In genomic region chr12:31862668-31863538, GRCm38 (mm10) we compare ENCODE assay signal across 19 mouse cellular contexts.
DNase-seq lines count a peak whose midpoint lies in the region; ATAC-seq and TF ChIP-seq lines count a peak whose summit lies in the region.
"Had no signal": no experiment of that assay in that cellular context is flagged by ENCODE, and none has a peak within 500 bp of the region (broad histone marks: within the 10 kb centered on the region; RNA-seq: fewer than 3 reads in every experiment).

No protein-coding gene starts in this region.

- no peaks in the 10 kb centered on the region for H3K36me3 ChIP-seq in heart, embryonic 12.5 days
- no peaks in the 10 kb centered on the region for H3K36me3 ChIP-seq in liver, embryonic 14.5 days (replicated peaks; ENCODE audit: control insufficient read depth, insufficient read depth, low read depth)
- H3K36me3 ChIP-seq: hindbrain, embryonic 10.5 days; limb, embryonic 13.5 days had no signal

- no peak for ATAC-seq in heart, embryonic 12.5 days (ENCODE audit: insufficient number of reproducible peaks, low FRiP score)
- peak; percentile 73 for ATAC-seq in liver, embryonic 14.5 days (ENCODE audit: insufficient read depth)
- ATAC-seq: forebrain, embryonic 14.5 days had no signal

- no peak overlapping the region for H3K9ac ChIP-seq in heart, embryonic 12.5 days
- no peak overlapping the region for H3K9ac ChIP-seq in liver, embryonic 14.5 days (replicated peaks)
- H3K9ac ChIP-seq: limb, embryonic 13.5 days had no signal

- peaks cover 12% of the 10 kb centered on the region for H3K4me1 ChIP-seq in heart, embryonic 12.5 days (replicated peaks)
- H3K4me1 ChIP-seq in liver, embryonic 14.5 days (replicated peaks; ENCODE audit: control insufficient read depth in 2 of 2, insufficient read depth in 2 of 2, low read length in 1 of 2), result peaks cover 5 to 10% of the 10 kb centered on the region in 2 experiments
- H3K4me1 ChIP-seq: hindbrain, embryonic 10.5 days; limb, embryonic 13.5 days had no signal

- no peak overlapping the region for H3K27ac ChIP-seq in heart, embryonic 12.5 days (ENCODE audit: poor library complexity, severe bottlenecking)
- H3K27ac ChIP-seq in liver, embryonic 14.5 days, result no peak overlapping the region
- H3K27ac ChIP-seq: hindbrain, embryonic 10.5 days; limb, embryonic 13.5 days had no signal

- no peak for DNase-seq in heart, postnatal 4 days
- peak; percentile 33 for DNase-seq in thymus, postnatal 0 days (ENCODE audit: low spot score)
- DNase-seq in thymus, adult 18-20 months, result no peak
- DNase-seq in liver, embryonic 14.5 days (ENCODE audit: low read depth in 3 of 3, low spot score in 3 of 3), result peak; percentile 7 to 22 (median 9)
- DNase-seq in gastrocnemius, postnatal 36 days, result no peak
- DNase-seq in neural tube, embryonic 10.5 days (ENCODE audit: extremely low spot score, low spot score), result no peak
- no peak for DNase-seq in spleen, postnatal 10 days (ENCODE audit: low spot score in 2 of 2)
- DNase-seq: adrenal gland, adult 8-10 months; cerebellum, postnatal 10 days; embryo, embryonic 11 days; gastrocnemius, postnatal 25 days; kidney, adult 2 months; kidney, postnatal 25 days; right cerebral cortex, postnatal 25 days had no signal

- intact Hi-C loops in gastrocnemius, postnatal 36 days (cut with DNase I), result no loop called here

- WGBS in heart, embryonic 12.5 days, result 43% methylated on average over 16 of the region's 16 CpGs
- 31% methylated on average over 16 of the region's 16 CpGs for WGBS in liver, embryonic 14.5 days (ENCODE audit: insufficient replicate concordance)

- TF ChIP-seq EP300 in liver, embryonic 14.5 days (IDR thresholded peaks at IDR 0.05; ENCODE audit: low read depth), result peak; percentile 75

- TF ChIP-seq CTCF in liver, embryonic 14.5 days (IDR thresholded peaks at IDR 0.05; ENCODE audit: low read depth), result no peak

- H3K27me3 ChIP-seq in heart, embryonic 12.5 days (replicated peaks), result no peaks in the 10 kb centered on the region
- no peaks in the 10 kb centered on the region for H3K27me3 ChIP-seq in liver, embryonic 14.5 days (ENCODE audit: control insufficient read depth, insufficient read depth, low read length)
- H3K27me3 ChIP-seq: CH12.LX; limb, embryonic 13.5 days had no signal

- H3K9me3 ChIP-seq in heart, embryonic 12.5 days (replicated peaks), result no peaks in the 10 kb centered on the region
- no peaks in the 10 kb centered on the region for H3K9me3 ChIP-seq in liver, embryonic 14.5 days (ENCODE audit: control insufficient read depth, low read length)
- H3K9me3 ChIP-seq: hindbrain, embryonic 10.5 days; limb, embryonic 13.5 days had no signal

- no peak overlapping the region for H3K4me3 ChIP-seq in heart, embryonic 12.5 days
- H3K4me3 ChIP-seq in liver, embryonic 14.5 days (ENCODE audit: insufficient read depth in 1 of 2, low read depth in 2 of 2, low read length in 2 of 2), result peak overlapping the region in 1 of 2 experiments; percentile 8; a peak in 1 of 4 replicates
- H3K4me3 ChIP-seq: hindbrain, embryonic 10.5 days; limb, embryonic 13.5 days had no signal

- H3K4me2 ChIP-seq in heart, embryonic 12.5 days, result peak overlapping the region; percentile 47
- peak overlapping the region; percentile 52 for H3K4me2 ChIP-seq in liver, embryonic 14.5 days (ENCODE audit: low read depth)
- H3K4me2 ChIP-seq: limb, embryonic 13.5 days had no signal

Comparison
In these comparisons a context has a peak if more than half of its experiments do, and no peak if none do; other contexts are left out.
1. DNase-seq: peak in thymus, postnatal 0 days (single experiment) and liver, embryonic 14.5 days (3 of 3); none in heart, postnatal 4 days (single experiment), thymus, adult 18-20 months (0 of 2), gastrocnemius, postnatal 36 days (0 of 2), neural tube, embryonic 10.5 days (single experiment) and spleen, postnatal 10 days (0 of 2).